7 mouse cellular contexts compared by ENCODE assay signal in the genomic region with DNA sequence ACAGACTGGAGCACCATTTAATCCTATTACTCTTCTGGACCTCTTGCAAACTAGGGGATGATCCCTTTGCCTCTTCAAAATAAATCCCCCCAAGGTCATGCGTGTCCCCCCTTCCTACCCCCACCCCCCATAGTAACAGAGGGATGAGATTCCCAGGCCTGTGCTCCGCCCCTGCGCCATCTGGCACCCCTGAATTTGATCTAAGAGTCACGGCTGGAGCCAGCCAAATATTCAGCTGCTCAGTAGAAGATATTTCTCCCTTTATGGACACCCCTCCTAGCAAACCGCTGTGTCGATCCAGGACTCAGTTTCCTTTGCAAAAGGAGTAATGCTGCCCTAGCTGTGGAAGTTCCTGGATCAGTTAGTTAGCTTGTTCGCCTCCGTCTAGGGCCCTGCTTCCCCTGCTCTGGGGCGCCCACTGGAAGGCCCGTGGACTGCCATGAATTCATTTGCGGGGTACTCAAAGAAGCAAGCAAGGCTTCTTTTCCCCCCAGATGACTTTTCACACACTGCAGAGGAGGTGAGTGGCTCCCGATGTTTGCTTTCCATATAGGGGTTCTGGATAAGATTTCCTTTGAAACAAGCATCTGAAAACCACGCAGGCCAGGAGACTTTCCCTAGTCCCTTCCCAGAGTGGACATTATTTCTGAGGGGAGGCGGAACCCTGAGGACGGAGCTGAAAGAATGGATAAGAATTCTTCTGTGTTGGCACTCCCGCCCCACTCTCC.
DNase-seq lines count a peak whose midpoint lies in the region; ATAC-seq and TF ChIP-seq lines count a peak whose summit lies in the region.

No protein-coding gene starts in this region.

- WGBS in embryonic facial prominence, embryonic 13.5 days = 32% methylated on average over 16 of the region's 16 CpGs
- WGBS in hindbrain, embryonic 10.5 days = 31% methylated on average over 16 of the region's 16 CpGs
- WGBS in midbrain, postnatal 0 days = 10% methylated on average over 16 of the region's 16 CpGs

- H3K27me3 ChIP-seq in embryonic facial prominence, embryonic 13.5 days = no peaks in the 10 kb centered on the region
- no peaks in the 10 kb centered on the region for H3K27me3 ChIP-seq in hindbrain, embryonic 10.5 days (ENCODE audit: insufficient read depth, poor library complexity, severe bottlenecking)
- H3K27me3 ChIP-seq in midbrain, postnatal 0 days (ENCODE audit: insufficient read depth, low read length) = no peaks in the 10 kb centered on the region

- H3K27ac ChIP-seq in embryonic facial prominence, embryonic 13.5 days = peak overlapping the region; percentile 34
- H3K27ac ChIP-seq in hindbrain, embryonic 10.5 days = peak overlapping the region; percentile 86
- H3K27ac ChIP-seq in midbrain, postnatal 0 days (ENCODE audit: low read depth, low read length) = peak overlapping the region; percentile 7; the same call in 1 of the 2 replicates

- peak overlapping the region; percentile 50 for H3K4me2 ChIP-seq in embryonic facial prominence, embryonic 13.5 days
- H3K4me2 ChIP-seq in midbrain, postnatal 0 days (ENCODE audit: low read depth, low read length, poor library complexity, severe bottlenecking) = peak overlapping the region; percentile 40

- peak overlapping the region; percentile 1; the same call in 1 of the 2 replicates for H3K9ac ChIP-seq in embryonic facial prominence, embryonic 13.5 days
- no peak overlapping the region for H3K9ac ChIP-seq in midbrain, postnatal 0 days (replicated peaks; ENCODE audit: low read length, poor library complexity, severe bottlenecking)

- H3K4me3 ChIP-seq in embryonic facial prominence, embryonic 13.5 days = peak overlapping the region; percentile 9; the same call in 1 of the 2 replicates
- H3K4me3 ChIP-seq in hindbrain, embryonic 10.5 days = peak overlapping the region; percentile 41
- no peak overlapping the region for H3K4me3 ChIP-seq in midbrain, postnatal 0 days (ENCODE audit: low read depth, low read length)

- H3K9me3 ChIP-seq in embryonic facial prominence, embryonic 13.5 days = peaks cover 8% of the 10 kb centered on the region; the same call in 1 of the 2 replicates
- H3K9me3 ChIP-seq in hindbrain, embryonic 10.5 days = peaks cover 11% of the 10 kb centered on the region; the same call in 1 of the 2 replicates
- H3K9me3 ChIP-seq in midbrain, postnatal 0 days (ENCODE audit: low read length) = peaks cover 7% of the 10 kb centered on the region

- peak; percentile 54 for DNase-seq in layer of hippocampus, adult 11-12 months (ENCODE audit: low spot score)
- DNase-seq in layer of hippocampus, adult 8-10 months (ENCODE audit: low spot score in 2 of 2) = no peak
- peak; percentile 32 for DNase-seq in hindbrain, embryonic 10.5 days (ENCODE audit: low spot score)
- peak; percentile 61 for DNase-seq in midbrain, postnatal 0 days (ENCODE audit: low spot score)
- no peak for DNase-seq in kidney, postnatal 10 days

- H3K36me3 ChIP-seq in embryonic facial prominence, embryonic 13.5 days = no peaks in the 10 kb centered on the region
- no peaks in the 10 kb centered on the region; the same call in 1 of the 2 replicates for H3K36me3 ChIP-seq in hindbrain, embryonic 10.5 days
- no peaks in the 10 kb centered on the region for H3K36me3 ChIP-seq in midbrain, postnatal 0 days (ENCODE audit: insufficient read depth, low read length)

- TF ChIP-seq CTCF in midbrain, postnatal 0 days (IDR thresholded peaks at IDR 0.05) = no peak

- ATAC-seq in embryonic facial prominence, embryonic 13.5 days (ENCODE audit: insufficient number of reproducible peaks, insufficient read depth, low FRiP score, low TSS enrichment, low read depth) = no peak
- no peak for ATAC-seq in midbrain, postnatal 0 days (ENCODE audit: low FRiP score)
- ATAC-seq in erythroblast, adult 5-6 weeks (replicated peaks; ENCODE audit: low FRiP score, poor library complexity, severe bottlenecking) = no peak

- H3K4me1 ChIP-seq in embryonic facial prominence, embryonic 13.5 days = peaks cover 27% of the 10 kb centered on the region
- H3K4me1 ChIP-seq in hindbrain, embryonic 10.5 days (replicated peaks) = peaks cover 25% of the 10 kb centered on the region
- peaks cover 10% of the 10 kb centered on the region for H3K4me1 ChIP-seq in midbrain, postnatal 0 days (ENCODE audit: insufficient read depth, low read length)

Comparison
In these comparisons a context has a peak if more than half of its experiments do, and no peak if none do; other contexts are left out.
1. DNase-seq: peak in layer of hippocampus, adult 11-12 months (single experiment), hindbrain, embryonic 10.5 days (single experiment) and midbrain, postnatal 0 days (single experiment); none in layer of hippocampus, adult 8-10 months (0 of 2) and kidney, postnatal 10 days (single experiment).
2. H3K27ac ChIP-seq: peak in every context shown above with its lines; median percentile 86 in hindbrain, embryonic 10.5 days; 34 in embryonic facial prominence, embryonic 13.5 days; 7 in midbrain, postnatal 0 days.